Mouse (Mus musculus): ENCODE measurements at regions not wholly inside any gene's neighbourhood (a gene's known extent, or its start where the extent isn't known, plus 50 kb on each side); places are given as distances from the start of the nearest gene placed in this dataset.

- DNase-seq = no peak
These were observed 184.0 kb upstream of the Nlrp1b start for GRCm38 (mm10) chr11:71414403-71415140.

- no peak for DNase-seq
These were observed 184.9 kb upstream of the Nlrp1b start for GRCm38 (mm10) chr11:71415451-71415850.

- no peak for DNase-seq
These were observed 191.8 kb upstream of the Nlrp1b start for GRCm38 (mm10) chr11:71422291-71422840.

- DNase-seq = no peak
These were observed 192.7 kb upstream of the Nlrp1b start for GRCm38 (mm10) chr11:71423242-71423641.

DNA sequence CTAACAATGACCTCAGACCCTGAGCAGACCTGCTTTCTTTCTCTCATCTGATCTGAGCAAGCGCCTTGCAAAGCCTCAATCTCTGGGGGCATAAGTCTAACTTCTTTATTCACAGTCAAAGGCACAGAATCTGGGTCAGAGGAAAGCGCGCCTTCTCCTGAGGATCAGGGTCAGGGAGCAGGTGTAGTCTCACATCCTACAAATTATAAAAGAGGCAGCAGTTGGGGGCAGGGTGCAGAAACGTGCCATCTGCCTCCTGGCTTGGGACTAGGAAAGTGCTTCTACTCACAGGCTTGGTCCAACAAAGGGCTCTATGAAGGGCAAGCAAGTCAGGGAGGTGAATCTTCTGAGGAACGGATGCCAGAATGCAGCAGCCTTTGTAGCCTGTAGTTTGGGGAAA, 194.3 kb upstream of the Nlrp1b start:
- no peak for DNase-seq

GRCm38 (mm10) chr11:71429739-71430138, 199.2 kb upstream of the Nlrp1b start:
- no peak for DNase-seq

DNA sequence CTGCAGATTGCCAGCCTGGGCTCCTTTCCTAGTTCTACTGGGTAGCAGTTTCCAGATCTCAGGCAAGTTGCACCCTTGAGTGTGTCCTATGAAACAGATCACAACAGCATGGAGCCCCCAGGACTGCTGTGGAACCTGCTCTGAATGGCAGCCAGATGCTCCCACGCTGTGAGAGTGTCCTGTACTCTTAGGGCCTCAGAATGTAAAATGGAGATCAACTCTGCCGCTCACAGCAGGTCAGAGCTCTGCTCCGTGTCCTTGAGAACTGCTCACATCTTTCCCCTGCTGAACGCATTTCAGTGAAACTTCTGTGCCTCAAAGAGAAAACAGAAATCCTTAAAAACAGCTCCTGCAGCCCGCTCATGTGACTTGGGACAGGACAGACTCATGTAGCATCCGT, 203.7 kb upstream of the Nlrp1b start:
- no peak for DNase-seq

DNA sequence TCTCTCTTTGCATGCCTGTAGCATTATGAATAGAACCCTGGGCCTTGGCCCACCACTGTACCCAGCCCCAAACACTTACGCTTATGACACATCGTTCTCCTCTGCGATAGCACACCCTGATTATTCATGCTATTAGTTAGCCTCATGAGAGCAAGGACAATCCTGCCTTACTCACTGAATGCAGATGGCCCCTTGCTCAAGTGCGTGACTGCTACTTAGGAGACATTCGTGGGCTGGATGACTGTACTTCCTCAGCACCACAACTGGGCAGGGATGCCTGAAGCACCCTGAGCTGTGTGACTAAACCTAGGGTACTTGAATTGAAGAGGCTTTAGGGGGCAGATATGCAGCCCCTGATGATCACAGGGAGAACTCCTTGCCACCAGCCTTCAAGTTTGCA, 204.4 kb upstream of the Nlrp1b start:
- DNase-seq = no peak

GRCm38 (mm10) chr11:71435745-71436144, 205.2 kb upstream of the Nlrp1b start:
- no peak for DNase-seq

- no peak for DNase-seq
These were observed 205.8 kb upstream of the Nlrp1b start for GRCm38 (mm10) chr11:71436335-71436734.

GRCm38 (mm10) chr11:71436801-71437200, 206.3 kb upstream of the Nlrp1b start:
- no peak for DNase-seq

DNA sequence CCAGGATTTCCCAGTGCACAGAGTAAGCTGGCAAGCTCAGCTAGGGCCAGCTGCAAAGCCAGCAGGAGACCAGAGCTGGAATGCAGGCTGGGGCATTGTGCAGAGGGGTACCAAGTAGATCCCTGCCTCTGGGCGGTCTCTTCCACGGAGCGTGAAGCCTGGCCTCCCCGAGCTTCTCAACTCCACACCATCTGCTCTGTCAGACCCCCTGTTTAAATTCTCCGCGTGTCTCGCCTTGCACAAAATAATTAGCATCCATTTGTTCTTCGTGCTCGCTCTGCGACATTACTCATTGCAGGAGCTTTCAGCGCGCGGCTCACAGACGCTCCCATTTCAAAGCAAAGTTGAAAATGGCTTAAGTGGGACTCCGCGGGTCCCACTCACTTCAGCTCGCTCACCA, 209.3 kb upstream of the Nlrp1b start:
- DNase-seq = no peak

- no peak for DNase-seq
These were observed 209.9 kb upstream of the Nlrp1b start for GRCm38 (mm10) chr11:71440392-71440791.

- DNase-seq = no peak
These were observed 213.5 kb upstream of the Nlrp1b start for GRCm38 (mm10) chr11:71444056-71444455.

DNA sequence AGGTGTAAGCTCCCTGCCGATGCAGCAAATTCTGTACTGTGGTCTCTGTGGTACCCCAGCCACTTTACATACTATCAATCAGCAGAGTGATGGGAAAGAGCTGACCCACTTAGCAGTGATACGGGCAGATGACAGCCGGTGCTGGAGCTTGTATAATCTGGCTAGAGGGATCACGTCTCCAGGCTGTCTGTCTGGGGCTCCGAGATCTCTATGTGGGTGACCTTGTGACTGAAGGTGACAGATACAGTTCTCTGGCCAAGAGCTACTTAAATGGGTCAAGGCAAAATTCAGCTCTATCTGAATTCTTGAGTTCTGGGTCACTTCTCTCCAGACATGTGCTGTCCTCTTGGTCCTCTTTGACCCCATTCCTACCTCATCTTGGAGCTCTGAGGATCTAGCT, 216.1 kb upstream of the Nlrp1b start:
- DNase-seq = no peak

DNA sequence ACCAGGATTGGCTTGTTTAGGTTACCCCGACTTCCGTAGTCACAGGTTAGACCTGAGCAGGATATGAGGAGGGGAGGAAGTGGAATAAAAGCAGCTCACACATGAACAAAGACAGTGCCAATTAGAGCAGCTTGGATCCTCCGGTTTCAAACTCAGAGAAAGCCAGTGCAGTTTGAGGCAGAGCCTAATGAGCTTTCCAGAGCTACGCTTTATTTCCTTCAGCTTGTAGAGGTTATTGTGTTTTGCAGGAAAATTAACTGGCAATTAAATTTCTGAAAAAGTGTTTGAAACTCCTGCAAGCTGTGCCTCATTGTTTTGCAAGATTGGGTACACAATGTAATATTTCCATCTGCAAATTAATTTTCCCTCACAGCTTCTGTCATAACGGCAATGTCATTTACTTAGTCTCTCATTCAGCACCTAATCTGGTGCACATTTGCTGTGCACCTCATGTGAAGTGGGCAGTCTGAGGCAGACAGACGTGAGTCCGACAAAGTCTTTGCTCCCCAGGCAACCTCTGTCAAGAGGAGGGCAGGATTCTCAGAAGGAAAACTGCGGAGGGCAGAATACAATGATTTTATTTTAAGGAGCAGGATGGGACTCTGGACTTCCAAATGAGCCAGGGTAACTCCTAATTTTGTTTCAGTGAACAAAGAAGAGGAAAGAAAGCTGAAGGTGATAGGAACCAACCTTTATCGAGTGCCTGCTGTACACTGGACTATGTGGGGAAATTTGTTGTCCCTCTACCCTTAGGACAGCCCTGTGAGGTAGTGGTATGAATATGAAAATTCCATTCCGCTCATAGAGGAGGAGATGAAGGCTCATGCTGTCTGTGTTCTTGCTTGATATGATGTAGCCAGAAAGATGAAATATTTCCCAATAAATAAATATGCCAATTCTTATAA, 217.6 kb upstream of the Nlrp1b start:
- DNase-seq = no peak

DNA sequence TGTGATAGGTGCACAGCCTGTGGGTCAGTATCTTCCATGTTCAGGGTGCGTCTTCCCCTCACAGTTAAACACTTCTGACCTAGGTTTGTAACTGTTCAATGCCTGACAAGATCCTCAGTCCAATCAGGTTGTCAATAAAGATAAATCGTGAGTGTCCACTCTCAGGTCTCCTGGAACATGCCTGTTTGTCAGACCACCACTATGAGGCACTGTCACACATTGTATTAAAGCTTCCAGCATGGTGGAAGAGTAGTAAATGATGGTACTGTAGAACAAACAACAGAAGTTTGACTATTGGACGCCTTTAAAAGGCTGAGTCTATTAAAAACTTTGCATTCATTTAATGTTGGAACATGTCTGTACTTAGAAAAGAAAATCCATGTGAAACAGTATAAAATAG, 249.6 kb upstream of the Nlrp1b start:
- DNase-seq = no peak

DNA sequence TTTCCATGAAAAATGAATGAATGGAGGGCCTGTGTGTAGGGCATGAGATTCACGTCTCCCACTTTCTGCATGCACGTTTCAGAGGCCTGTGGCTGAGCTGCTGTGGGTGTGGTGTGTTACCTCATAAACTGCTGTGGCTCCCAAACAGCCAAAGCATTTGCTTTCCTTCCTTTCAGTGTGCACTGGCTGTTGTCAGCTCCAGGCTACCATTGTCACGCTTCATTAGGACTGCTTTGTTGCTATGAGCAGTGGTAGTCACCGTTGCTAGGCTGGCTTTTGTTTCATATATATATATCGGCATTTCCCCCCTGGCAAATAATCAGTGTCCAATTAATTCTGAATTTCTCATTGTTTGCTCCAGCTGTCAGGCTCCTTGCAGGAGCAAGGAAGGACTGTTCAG, 251.9 kb upstream of the Wscd1 start:
- no peak for DNase-seq

DNA sequence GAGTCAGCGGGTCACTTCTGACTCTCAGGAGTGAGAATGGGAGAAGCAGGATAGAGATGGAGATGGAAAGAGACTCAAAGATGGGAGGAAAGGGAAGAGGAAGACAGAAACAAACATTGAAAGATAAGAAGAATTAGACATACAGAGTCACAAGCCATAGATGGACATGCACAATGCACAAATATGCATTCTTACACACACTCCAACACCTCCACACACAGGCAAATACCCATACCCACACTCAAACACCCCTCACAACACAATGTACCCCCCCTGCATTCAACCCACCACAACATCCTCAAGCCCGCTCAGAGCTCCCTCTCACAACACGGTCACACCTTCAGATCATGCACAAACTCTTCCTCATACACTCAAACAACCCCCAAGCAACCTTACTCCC, 251.4 kb upstream of the Wscd1 start:
- DNase-seq = no peak

- DNase-seq = no peak
These were observed 247.6 kb upstream of the Wscd1 start for GRCm38 (mm10) chr11:71502156-71502555.

- peak; percentile 38 to 66 for DNase-seq
These were observed 237.3 kb upstream of the Wscd1 start for GRCm38 (mm10) chr11:71512271-71513066.

GRCm38 (mm10) chr11:71513067-71513350, 236.7 kb upstream of the Wscd1 start:
- no peak for DNase-seq

GRCm38 (mm10) chr11:71515264-71515663, 234.5 kb upstream of the Wscd1 start:
- no peak for DNase-seq

Measured in lung, postnatal 4 days (tissue).